Mouse (Mus musculus): Measurements from ENCODE around the gene Alox12e. TPM values are rescaled to one million over a fixed set of nuclear protein-coding genes. Genes with fewer than 3 reads are reported as not detected.

Gene Alox12e
- polyA plus RNA-seq, 1 experiment from 2014 or later, result not detected

DNA sequence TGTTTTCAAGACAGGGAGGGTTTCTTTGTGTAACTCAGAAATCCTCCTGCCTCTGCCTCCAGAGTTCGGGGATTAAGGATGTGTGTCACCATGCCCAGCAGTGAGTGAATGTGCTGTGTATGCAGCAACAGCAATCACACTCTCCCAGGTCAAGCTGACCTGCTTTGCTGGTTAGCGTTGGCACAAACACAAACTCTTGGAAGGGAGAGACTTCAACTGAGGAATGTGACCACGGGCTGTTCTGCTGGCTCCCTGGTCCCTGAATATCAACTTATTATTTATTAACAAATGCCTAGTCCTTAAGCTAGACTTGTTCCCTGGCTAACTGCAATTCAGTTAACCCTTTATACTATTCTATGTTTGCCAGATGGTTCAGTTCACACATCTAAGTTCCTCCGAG is 38.8 kb downstream of the Alox12e start:
- H3K27ac ChIP-seq (replicated peaks), result no peak overlapping the region
- no peaks in the 10 kb centered on the region for H3K27me3 ChIP-seq
- no peak overlapping the region for H3K4me3 ChIP-seq
- H3K9me3 ChIP-seq, result no peaks in the 10 kb centered on the region
- WGBS, result 88% methylated on average over 4 of the region's 4 CpGs
- ATAC-seq (ENCODE audit: low read depth), result no peak
- no peak overlapping the region for H3K4me2 ChIP-seq
- no peak overlapping the region for H3K9ac ChIP-seq
- no peaks in the 10 kb centered on the region for H3K36me3 ChIP-seq
- H3K4me1 ChIP-seq (replicated peaks), result no peaks in the 10 kb centered on the region

- WGBS, result 70% methylated on average over 3 of the region's 3 CpGs
- no peaks in the 10 kb centered on the region for H3K9me3 ChIP-seq
- no peak for ATAC-seq (ENCODE audit: low read depth)
- no peak overlapping the region for H3K4me3 ChIP-seq
- no peaks in the 10 kb centered on the region for H3K27me3 ChIP-seq
- H3K27ac ChIP-seq (replicated peaks), result no peak overlapping the region
- no peaks in the 10 kb centered on the region for H3K36me3 ChIP-seq
- no peak overlapping the region for H3K9ac ChIP-seq
- H3K4me1 ChIP-seq (replicated peaks), result no peaks in the 10 kb centered on the region
- no peak overlapping the region for H3K4me2 ChIP-seq
These were observed 42.0 kb downstream of the Alox12e start for GRCm38 (mm10) chr11:70280441-70280840.

- no peaks in the 10 kb centered on the region for H3K27me3 ChIP-seq
- no peaks in the 10 kb centered on the region for H3K4me1 ChIP-seq (replicated peaks)
- 85% methylated on average over 3 of the region's 3 CpGs for WGBS
- no peak overlapping the region for H3K4me3 ChIP-seq
- no peak overlapping the region for H3K27ac ChIP-seq (replicated peaks)
- ATAC-seq (ENCODE audit: low read depth), result no peak
- no peak overlapping the region for H3K9ac ChIP-seq
- H3K9me3 ChIP-seq, result no peaks in the 10 kb centered on the region
- H3K36me3 ChIP-seq, result no peaks in the 10 kb centered on the region
- H3K4me2 ChIP-seq, result no peak overlapping the region
These were observed 43.5 kb downstream of the Alox12e start for GRCm38 (mm10) chr11:70278961-70279360.

GRCm38 (mm10) chr11:70271641-70272040 is 50.8 kb downstream of the Alox12e start:
- ATAC-seq (ENCODE audit: low read depth), result no peak
- 85% methylated on average over 7 of the region's 7 CpGs for WGBS
- no peak overlapping the region for H3K4me2 ChIP-seq
- no peak overlapping the region for H3K9ac ChIP-seq
- no peak overlapping the region for H3K4me3 ChIP-seq
- H3K9me3 ChIP-seq, result no peaks in the 10 kb centered on the region
- H3K36me3 ChIP-seq, result no peaks in the 10 kb centered on the region
- H3K27ac ChIP-seq (replicated peaks), result no peak overlapping the region
- H3K4me1 ChIP-seq (replicated peaks), result no peaks in the 10 kb centered on the region
- H3K27me3 ChIP-seq, result no peaks in the 10 kb centered on the region

DNA sequence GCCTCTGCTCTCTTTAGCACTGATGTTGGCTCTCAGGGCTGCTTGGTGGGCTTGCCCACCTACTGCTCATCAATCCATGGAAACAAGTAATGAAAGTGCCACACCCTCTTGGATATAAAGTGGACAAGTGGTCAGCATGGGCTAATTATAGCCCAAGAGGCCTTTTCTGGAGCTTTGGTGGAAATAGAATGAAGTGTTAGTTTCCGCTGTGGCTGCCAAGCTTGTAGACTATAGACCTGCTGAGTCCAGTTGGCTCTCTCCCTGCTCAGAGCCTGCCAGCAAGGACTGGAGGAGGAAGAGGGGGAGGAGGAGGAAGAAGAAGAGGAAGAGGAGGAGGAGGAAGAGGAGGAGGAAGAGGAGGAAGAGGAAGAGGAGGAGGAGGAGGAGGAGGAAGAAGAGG is 56.0 kb downstream of the Alox12e start:
- H3K27me3 ChIP-seq, result peaks cover 9% of the 10 kb centered on the region
- H3K4me2 ChIP-seq, result no peak overlapping the region
- no peaks in the 10 kb centered on the region for H3K9me3 ChIP-seq
- 93% methylated on average over 1 of the region's 1 CpGs for WGBS
- no peaks in the 10 kb centered on the region for H3K4me1 ChIP-seq (replicated peaks)
- H3K27ac ChIP-seq (replicated peaks), result no peak overlapping the region
- no peak overlapping the region for H3K4me3 ChIP-seq
- H3K36me3 ChIP-seq, result no peaks in the 10 kb centered on the region
- H3K9ac ChIP-seq, result no peak overlapping the region
- ATAC-seq (ENCODE audit: low read depth), result no peak

DNA sequence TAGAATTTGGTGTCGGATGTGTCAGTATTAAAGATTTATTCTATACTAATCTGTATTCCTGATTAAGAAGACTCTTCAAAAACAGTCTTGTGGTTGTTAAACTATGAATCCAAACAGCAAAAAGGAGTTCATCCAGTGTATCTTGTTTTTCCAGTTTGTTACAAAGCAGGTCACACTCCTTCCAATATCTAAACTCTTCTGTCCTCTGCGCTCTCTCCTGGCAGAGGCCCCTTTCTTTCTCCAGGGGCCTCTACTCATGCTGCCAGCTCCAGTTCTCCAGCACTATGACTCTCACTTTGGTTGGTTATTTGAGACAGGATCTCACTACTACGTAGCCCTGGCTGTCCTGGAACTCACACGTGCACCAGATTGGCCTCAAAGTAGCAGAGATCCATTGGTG is 56.6 kb downstream of the Alox12e start:
- Histone ChIP-seq H3K4me2 (no peak overlapping the region), H3K9ac (no peak overlapping the region), H3K4me3 (no peak overlapping the region), H3K9me3 (no peaks in the 10 kb centered on the region), H3K27ac (replicated peaks) (no peak overlapping the region), H3K27me3 (peaks cover 9% of the 10 kb centered on the region), H3K4me1 (replicated peaks) (no peaks in the 10 kb centered on the region), H3K36me3 (no peaks in the 10 kb centered on the region)
- no peak for ATAC-seq (ENCODE audit: low read depth)
- 81% methylated on average over 4 of the region's 4 CpGs for WGBS

Other genes starting within 250 kb of the Alox12e start
- 0.39 TPM in 1 of 2 replicates, not detected in the other for gene Asgr2, start 230.0 kb downstream of the Alox12e start, polyA plus RNA-seq (2015; fragmentation: Nextera tagmentation; extraction: Ambion mirVana)
- 0.21 and 0.39 TPM in 2 replicates for gene Mgl2, start 192.3 kb downstream of the Alox12e start, polyA plus RNA-seq (2015; fragmentation: Nextera tagmentation; extraction: Ambion mirVana)
- gene Clec10a, start 166.4 kb downstream of the Alox12e start, polyA plus RNA-seq (2015; fragmentation: Nextera tagmentation; extraction: Ambion mirVana), result 0.55 and 0.64 TPM in 2 replicates
- 3.0 and 3.4 TPM in 2 replicates for gene Slc16a11, start 109.9 kb downstream of the Alox12e start, polyA plus RNA-seq (2015; fragmentation: Nextera tagmentation; extraction: Ambion mirVana)
- gene Slc16a13, start 101.6 kb downstream of the Alox12e start, polyA plus RNA-seq (2015; fragmentation: Nextera tagmentation; extraction: Ambion mirVana), result 14.7 and 15.8 TPM in 2 replicates
- gene Bcl6b, start 92.8 kb downstream of the Alox12e start, polyA plus RNA-seq (2015; fragmentation: Nextera tagmentation; extraction: Ambion mirVana), result 6.0 and 6.1 TPM in 2 replicates
- 161 and 174 TPM in 2 replicates for gene 0610010K14Rik, start 84.7 kb downstream of the Alox12e start, polyA plus RNA-seq (2015; fragmentation: Nextera tagmentation; extraction: Ambion mirVana)
- 17.0 and 18.3 TPM in 2 replicates for gene Gm21988, start 82.8 kb downstream of the Alox12e start, polyA plus RNA-seq (2015; fragmentation: Nextera tagmentation; extraction: Ambion mirVana)
- gene Rnasek, start 82.8 kb downstream of the Alox12e start, polyA plus RNA-seq (2015; fragmentation: Nextera tagmentation; extraction: Ambion mirVana), result 362 and 382 TPM in 2 replicates
- gene Alox12, start 67.3 kb downstream of the Alox12e start, polyA plus RNA-seq (2015; fragmentation: Nextera tagmentation; extraction: Ambion mirVana), result 2.5 and 2.6 TPM in 2 replicates
- gene Alox15, start 29.4 kb upstream of the Alox12e start, polyA plus RNA-seq (2015; fragmentation: Nextera tagmentation; extraction: Ambion mirVana), result 0.28 TPM in 1 of 2 replicates, not detected in the other
- gene Pelp1, start 87.4 kb upstream of the Alox12e start, polyA plus RNA-seq (2015; fragmentation: Nextera tagmentation; extraction: Ambion mirVana), result 31.9 and 32.6 TPM in 2 replicates
- gene Arrb2, start 110.0 kb upstream of the Alox12e start, polyA plus RNA-seq (2015; fragmentation: Nextera tagmentation; extraction: Ambion mirVana), result 43.8 and 46.6 TPM in 2 replicates
- gene Med11, start 129.3 kb upstream of the Alox12e start, polyA plus RNA-seq (2015; fragmentation: Nextera tagmentation; extraction: Ambion mirVana), result 45.3 and 46.0 TPM in 2 replicates
- 1.2 and 1.5 TPM in 2 replicates for gene Zmynd15, start 136.8 kb upstream of the Alox12e start, polyA plus RNA-seq (2015; fragmentation: Nextera tagmentation; extraction: Ambion mirVana)
- 7.2 and 8.9 TPM in 2 replicates for gene Cxcl16, start 137.4 kb upstream of the Alox12e start, polyA plus RNA-seq (2015; fragmentation: Nextera tagmentation; extraction: Ambion mirVana)
- 0.52 and 1.8 TPM in 2 replicates for gene Tm4sf5, start 182.6 kb upstream of the Alox12e start, polyA plus RNA-seq (2015; fragmentation: Nextera tagmentation; extraction: Ambion mirVana)
- gene Vmo1, start 192.0 kb upstream of the Alox12e start, polyA plus RNA-seq (2015; fragmentation: Nextera tagmentation; extraction: Ambion mirVana), result 0.31 TPM in 1 of 2 replicates, not detected in the other
- gene Gltpd2, start 196.6 kb upstream of the Alox12e start, polyA plus RNA-seq (2015; fragmentation: Nextera tagmentation; extraction: Ambion mirVana), result 0.42 and 0.52 TPM in 2 replicates
- gene Psmb6, start 202.7 kb upstream of the Alox12e start, polyA plus RNA-seq (2015; fragmentation: Nextera tagmentation; extraction: Ambion mirVana), result 814 and 884 TPM in 2 replicates
- gene Gm40193, start 210.3 kb upstream of the Alox12e start, polyA plus RNA-seq (2015; fragmentation: Nextera tagmentation; extraction: Ambion mirVana), result not detected in 2 replicates
- 7.4 and 8.8 TPM in 2 replicates for gene Pld2, start 217.4 kb upstream of the Alox12e start, polyA plus RNA-seq (2015; fragmentation: Nextera tagmentation; extraction: Ambion mirVana)
- gene Mink1, start 240.3 kb upstream of the Alox12e start, polyA plus RNA-seq (2015; fragmentation: Nextera tagmentation; extraction: Ambion mirVana), result 18.0 TPM in 2 replicates